Mouse (Mus musculus) liver, adult 2 months (tissue): ENCODE data around the gene Gap43. TPM values are rescaled to one million over a fixed set of nuclear protein-coding genes. Genes with fewer than 3 reads are reported as not detected.

ENCODE experiments used
- DNase-seq: peaks from one replicate; pipeline ENCODE4 v3.0.0-alpha.2; 2011; ENCODE audit warnings: low read depth, low spot score; ENCODE audit errors: extremely low read depth
- H3K27ac ChIP-seq: fragments of 200-500 bp; replicated peaks from 2 replicates; pipeline ENCODE4 v1.5.1; 2012; ENCODE audit warnings: low read depth, mild to moderate bottlenecking, control low read depth, inconsistent platforms, low read length; ENCODE audit not compliant: insufficient read depth
- H3K27me3 ChIP-seq: fragments of 200-500 bp; 2 replicates; pipeline ENCODE4 v1.6.1; 2012; ENCODE audit warnings: mild to moderate bottlenecking, moderate library complexity, low read length, inconsistent platforms; ENCODE audit not compliant: control insufficient read depth, insufficient read depth
- H3K36me3 ChIP-seq: fragments of 200-500 bp; 2 replicates; pipeline ENCODE4 v1.6.1; 2012; ENCODE audit warnings: low read length, inconsistent platforms; ENCODE audit not compliant: control insufficient read depth, insufficient read depth
- H3K4me1 ChIP-seq: fragments of 200-500 bp; 2 replicates; pipeline ENCODE4 v1.6.1; 2011; ENCODE audit warnings: low read length; ENCODE audit not compliant: control insufficient read depth, insufficient read depth
- H3K4me3 ChIP-seq: fragments of 200-500 bp; 2 replicates; pipeline ENCODE4 v1.5.1; 2011; ENCODE audit warnings: low read depth, mild to moderate bottlenecking, control low read depth, low read length, moderate library complexity; ENCODE audit not compliant: insufficient read depth
- H3K79me2 ChIP-seq: fragments of 200-500 bp; 2 replicates; pipeline ENCODE4 v1.6.1; 2012; ENCODE audit warnings: inconsistent platforms, mild to moderate bottlenecking, low read length, moderate library complexity; ENCODE audit not compliant: control insufficient read depth, insufficient read depth
- H3K9ac ChIP-seq: fragments of 200-500 bp; 2 replicates; pipeline ENCODE4 v1.6.1; 2012; ENCODE audit warnings: low read depth, mild to moderate bottlenecking, control low read depth, inconsistent platforms, low read length
- CTCF ChIP-seq: fragments of 200-500 bp; IDR thresholded peaks from 2 replicates; pipeline ENCODE4 v1.5.1; 2011; ENCODE audit warnings: low read depth, low read length, control low read depth
- POLR2A ChIP-seq: fragments of 200-500 bp; IDR thresholded peaks from 2 replicates; pipeline ENCODE4 v1.6.1; 2011; ENCODE audit warnings: low read length, control low read depth; ENCODE audit not compliant: insufficient read depth; ENCODE audit errors: extremely low read depth
- WGBS: fragments of 180-500 bp; shearing (Covaris S2); methylation state at CpG from one replicate; pipeline ENCODE4 v1.1.7; 2018; 5-methylcytosine and 5-hydroxymethylcytosine counted together
- polyA plus RNA-seq: library from polyadenylated mRNA; depleted of rRNA; stranded (reverse); fragments of >200 nt; gene quantifications from 2 replicates; pipeline ENCODE4 v1.2.3, GENCODE M21; 2012
- total RNA-seq: library from RNA; depleted of rRNA; stranded (reverse); fragments of >200 nt; gene quantifications from 2 replicates; pipeline ENCODE4 v1.2.3, GENCODE M21; 2014

Gene Gap43
- total and polyA plus RNA-seq, 2 experiments = not detected

- H3K9ac ChIP-seq = no peak overlapping the region
- H3K36me3 ChIP-seq = no peaks in the 10 kb centered on the region
- no peak overlapping the region for H3K27ac ChIP-seq
- WGBS = 72% methylated on average over 14 of the region's 14 CpGs
- H3K79me2 ChIP-seq = no peaks in the 10 kb centered on the region
- no peaks in the 10 kb centered on the region for H3K27me3 ChIP-seq
- no peaks in the 10 kb centered on the region for H3K4me1 ChIP-seq
- TF ChIP-seq CTCF (no peak), POLR2A (no peak)
- no peak overlapping the region for H3K4me3 ChIP-seq
- DNase-seq = no peak
These were observed 64.8 kb downstream of the Gap43 start for GRCm38 (mm10) chr16:42275518-42276215.

- 81% methylated on average over 1 of the region's 1 CpGs for WGBS
- no peak for TF ChIP-seq POLR2A
- TF ChIP-seq CTCF = no peak
- no peak overlapping the region for H3K9ac ChIP-seq
These were observed 69.2 kb downstream of the Gap43 start for GRCm38 (mm10) chr16:42271213-42271612.

GRCm38 (mm10) chr16:42269587-42269967 is 70.9 kb downstream of the Gap43 start:
- H3K27ac ChIP-seq = no peak overlapping the region

More at GRCm38 (mm10) chr16:42271213-42271612, 69.2 kb downstream of the Gap43 start:
- Histone ChIP-seq H3K4me1 (no peaks in the 10 kb centered on the region), H3K36me3 (no peaks in the 10 kb centered on the region), H3K4me3 (no peak overlapping the region), H3K27me3 (no peaks in the 10 kb centered on the region), H3K27ac (no peak overlapping the region), H3K79me2 (no peaks in the 10 kb centered on the region)
- DNase-seq = no peak

GRCm38 (mm10) chr16:42268843-42269586 is 71.4 kb downstream of the Gap43 start:
- H3K9ac ChIP-seq = no peak overlapping the region
- 54% methylated on average over 2 of the region's 2 CpGs for WGBS
- TF ChIP-seq POLR2A = no peak
- DNase-seq = no peak
- no peaks in the 10 kb centered on the region for H3K36me3 ChIP-seq
- peaks cover 4% of the 10 kb centered on the region for H3K4me1 ChIP-seq
- no peak overlapping the region for H3K4me3 ChIP-seq
- H3K27me3 ChIP-seq = no peaks in the 10 kb centered on the region
- H3K27ac ChIP-seq = no peak overlapping the region
- H3K79me2 ChIP-seq = no peaks in the 10 kb centered on the region

More at GRCm38 (mm10) chr16:42269587-42269967, 70.9 kb downstream of the Gap43 start:
- no peak overlapping the region for H3K9ac ChIP-seq
- no peak overlapping the region for H3K4me3 ChIP-seq
- no peak for DNase-seq
- H3K79me2 ChIP-seq = no peaks in the 10 kb centered on the region
- 84% methylated on average over 2 of the region's 2 CpGs for WGBS
- peaks cover 4% of the 10 kb centered on the region for H3K4me1 ChIP-seq
- no peaks in the 10 kb centered on the region for H3K27me3 ChIP-seq
- H3K36me3 ChIP-seq = no peaks in the 10 kb centered on the region
- no peak for TF ChIP-seq CTCF
- no peak for TF ChIP-seq POLR2A

- H3K27ac ChIP-seq = no peak overlapping the region
- no peaks in the 10 kb centered on the region for H3K79me2 ChIP-seq
- no peak overlapping the region for H3K9ac ChIP-seq
- H3K36me3 ChIP-seq = no peaks in the 10 kb centered on the region
- TF ChIP-seq POLR2A = no peak
- no peak for TF ChIP-seq CTCF
- peak; percentile 49 for DNase-seq
- H3K4me1 ChIP-seq = peaks cover 4% of the 10 kb centered on the region
- H3K27me3 ChIP-seq = no peaks in the 10 kb centered on the region
- WGBS = 15% methylated on average over 3 of the region's 3 CpGs
- H3K4me3 ChIP-seq = no peak overlapping the region
These were observed 75.3 kb downstream of the Gap43 start for GRCm38 (mm10) chr16:42265185-42265584.

- no peak overlapping the region for H3K27ac ChIP-seq
- H3K79me2 ChIP-seq = no peaks in the 10 kb centered on the region
- H3K27me3 ChIP-seq = no peaks in the 10 kb centered on the region
- TF ChIP-seq CTCF (no peak), POLR2A (no peak)
- 93% methylated on average over 5 of the region's 5 CpGs for WGBS
- H3K36me3 ChIP-seq = no peaks in the 10 kb centered on the region
- peaks cover 4% of the 10 kb centered on the region for H3K4me1 ChIP-seq
- H3K4me3 ChIP-seq = no peak overlapping the region
- DNase-seq = no peak
- no peak overlapping the region for H3K9ac ChIP-seq
These were observed 77.4 kb downstream of the Gap43 start for GRCm38 (mm10) chr16:42262935-42263542.
